Mouse (Mus musculus): ENCODE measurements at regions not wholly inside any gene's neighbourhood (a gene's known extent, or its start where the extent isn't known, plus 50 kb on each side); places are given as distances from the start of the nearest gene placed in this dataset.

DNA sequence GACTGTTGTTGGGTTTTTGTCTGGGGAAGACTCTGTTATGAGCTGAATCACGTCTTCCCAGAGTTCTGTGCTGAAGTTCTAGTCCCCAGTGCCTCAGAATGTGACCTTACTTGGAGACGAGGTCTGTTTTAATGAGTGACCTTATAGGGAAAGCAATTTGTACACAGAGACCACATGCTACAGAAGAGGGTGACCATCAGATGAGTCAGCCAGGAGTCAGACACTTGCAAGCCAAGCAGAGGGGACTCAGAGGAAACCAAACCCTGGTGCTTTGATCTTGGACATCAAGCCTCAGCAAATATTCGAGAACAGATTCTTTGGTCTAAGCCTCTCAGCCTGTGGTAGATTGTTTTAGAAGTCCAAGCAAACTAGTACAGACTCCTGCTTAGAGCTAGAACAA lies 409.9 kb downstream of the Fut8 start:
- Histone ChIP-seq H3K36me3 (replicated peaks; ENCODE audit: control insufficient read depth, insufficient read depth, low read length) (no peaks in the 10 kb centered on the region), H3K4me3 (ENCODE audit: low read depth, low read length) (no peak overlapping the region), H3K9ac (replicated peaks; ENCODE audit: low read depth, low read length) (no peak overlapping the region), H3K4me2 (ENCODE audit: low read depth, low read length) (no peak overlapping the region), H3K27me3 (ENCODE audit: control insufficient read depth, insufficient read depth, low read length) (no peaks in the 10 kb centered on the region), H3K9me3 (replicated peaks; ENCODE audit: control insufficient read depth, low read length) (no peaks in the 10 kb centered on the region), H3K4me1 (ENCODE audit: control insufficient read depth, insufficient read depth) (no peaks in the 10 kb centered on the region), H3K27ac (ENCODE audit: low read depth) (no peak overlapping the region)
- 51% methylated on average over 3 of the region's 3 CpGs for WGBS
- DNase-seq (ENCODE audit: low spot score) = no peak
- no peak for ATAC-seq (ENCODE audit: insufficient read depth, low read depth)
- TF ChIP-seq CTCF (IDR thresholded peaks at IDR 0.05; ENCODE audit: low read depth) = no peak
- no peak for TF ChIP-seq EP300 (IDR thresholded peaks at IDR 0.05; ENCODE audit: low read depth)

GRCm38 (mm10) chr12:77654282-77654681 lies 416.4 kb downstream of the Fut8 start:
- ATAC-seq (ENCODE audit: insufficient read depth, low read depth) = no peak
- no peak for DNase-seq (ENCODE audit: low spot score)
- H3K27ac ChIP-seq (ENCODE audit: low read depth) = no peak overlapping the region
- H3K4me2 ChIP-seq (ENCODE audit: low read depth, low read length) = no peak overlapping the region
- H3K36me3 ChIP-seq (replicated peaks; ENCODE audit: control insufficient read depth, insufficient read depth, low read length) = no peaks in the 10 kb centered on the region
- no peak overlapping the region for H3K4me3 ChIP-seq (ENCODE audit: low read depth, low read length)
- TF ChIP-seq EP300 (IDR thresholded peaks at IDR 0.05; ENCODE audit: low read depth) (no peak), CTCF (IDR thresholded peaks at IDR 0.05; ENCODE audit: low read depth) (no peak)
- no peak overlapping the region for H3K9ac ChIP-seq (replicated peaks; ENCODE audit: low read depth, low read length)
- 52% methylated on average over 3 of the region's 3 CpGs for WGBS
- no peaks in the 10 kb centered on the region for H3K4me1 ChIP-seq (ENCODE audit: control insufficient read depth, insufficient read depth)
- no peaks in the 10 kb centered on the region for H3K27me3 ChIP-seq (ENCODE audit: control insufficient read depth, insufficient read depth, low read length)
- H3K9me3 ChIP-seq (replicated peaks; ENCODE audit: control insufficient read depth, low read length) = no peaks in the 10 kb centered on the region

GRCm38 (mm10) chr12:77657060-77657459 lies 419.1 kb downstream of the Fut8 start:
- Histone ChIP-seq H3K4me1 (ENCODE audit: control insufficient read depth, insufficient read depth) (0 out of 2 replicates have a peak, but pooled peaks cover 3% of the 10 kb centered on the region), H3K4me3 (ENCODE audit: low read depth, low read length) (no peak overlapping the region), H3K27ac (ENCODE audit: low read depth) (no peak overlapping the region), H3K9ac (replicated peaks; ENCODE audit: low read depth, low read length) (no peak overlapping the region), H3K9me3 (replicated peaks; ENCODE audit: control insufficient read depth, low read length) (no peaks in the 10 kb centered on the region), H3K36me3 (replicated peaks; ENCODE audit: control insufficient read depth, insufficient read depth, low read length) (no peaks in the 10 kb centered on the region), H3K27me3 (ENCODE audit: control insufficient read depth, insufficient read depth, low read length) (no peaks in the 10 kb centered on the region), H3K4me2 (ENCODE audit: low read depth, low read length) (no peak overlapping the region)
- no peak for DNase-seq (ENCODE audit: low spot score)
- TF ChIP-seq EP300 (IDR thresholded peaks at IDR 0.05; ENCODE audit: low read depth) (no peak), CTCF (IDR thresholded peaks at IDR 0.05; ENCODE audit: low read depth) (no peak)
- WGBS = 85% methylated on average over 5 of the region's 5 CpGs
- no peak for ATAC-seq (ENCODE audit: insufficient read depth, low read depth)

DNA sequence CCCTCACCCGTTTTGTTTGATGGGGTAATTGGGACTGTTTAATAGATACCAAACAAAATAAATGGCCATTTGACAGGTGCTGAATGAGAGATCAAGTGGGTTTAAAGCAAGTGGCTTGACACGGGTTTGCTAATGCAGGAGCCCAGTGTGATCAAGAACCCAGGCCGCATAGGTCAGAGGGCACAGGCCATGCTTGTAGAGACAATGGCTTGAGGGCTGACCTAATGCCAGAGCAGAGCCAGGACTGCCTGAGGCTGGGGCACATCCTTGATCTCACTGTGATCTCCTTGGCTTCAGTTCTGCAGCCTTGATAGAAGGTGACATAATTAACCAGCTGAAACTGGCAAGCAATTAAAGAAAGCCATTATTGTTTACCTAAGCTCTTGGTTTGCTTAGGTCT lies 420.0 kb downstream of the Fut8 start:
- Histone ChIP-seq H3K4me2 (ENCODE audit: low read depth, low read length) (no peak overlapping the region), H3K9ac (replicated peaks; ENCODE audit: low read depth, low read length) (no peak overlapping the region), H3K4me1 (ENCODE audit: control insufficient read depth, insufficient read depth) (0 out of 2 replicates have a peak, but pooled peaks cover 3% of the 10 kb centered on the region), H3K27ac (ENCODE audit: low read depth) (no peak overlapping the region), H3K36me3 (replicated peaks; ENCODE audit: control insufficient read depth, insufficient read depth, low read length) (no peaks in the 10 kb centered on the region), H3K9me3 (replicated peaks; ENCODE audit: control insufficient read depth, low read length) (no peaks in the 10 kb centered on the region), H3K27me3 (ENCODE audit: control insufficient read depth, insufficient read depth, low read length) (no peaks in the 10 kb centered on the region), H3K4me3 (ENCODE audit: low read depth, low read length) (no peak overlapping the region)
- ATAC-seq (ENCODE audit: insufficient read depth, low read depth) (no peak), DNase-seq (ENCODE audit: low spot score) (no peak)
- 68% methylated on average over 3 of the region's 3 CpGs for WGBS
- TF ChIP-seq CTCF (IDR thresholded peaks at IDR 0.05; ENCODE audit: low read depth) (no peak), EP300 (IDR thresholded peaks at IDR 0.05; ENCODE audit: low read depth) (no peak)

DNA sequence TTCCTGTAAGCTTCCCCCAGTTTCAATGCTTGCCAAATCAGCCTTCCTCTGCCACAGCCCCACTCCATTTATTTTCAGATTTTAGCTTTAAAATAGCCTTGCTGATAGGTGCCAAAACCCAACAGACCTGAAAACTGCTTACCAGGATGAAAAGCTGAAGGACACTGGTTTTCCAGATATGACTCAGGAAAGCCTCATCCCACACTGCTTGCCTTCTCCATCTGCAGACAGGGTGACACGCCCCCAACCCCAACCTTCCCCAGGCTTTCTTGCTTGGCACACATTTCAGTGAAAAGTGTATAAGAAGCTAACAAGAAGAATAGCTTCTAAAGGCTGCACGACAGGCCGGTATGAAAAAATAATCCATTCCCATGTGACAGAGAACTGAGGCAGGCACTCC lies 425.3 kb downstream of the Fut8 start:
- Histone ChIP-seq H3K27ac (ENCODE audit: low read depth) (no peak overlapping the region), H3K27me3 (ENCODE audit: control insufficient read depth, insufficient read depth, low read length) (no peaks in the 10 kb centered on the region), H3K4me2 (ENCODE audit: low read depth, low read length) (no peak overlapping the region), H3K9me3 (replicated peaks; ENCODE audit: control insufficient read depth, low read length) (no peaks in the 10 kb centered on the region), H3K4me1 (ENCODE audit: control insufficient read depth, insufficient read depth) (0 out of 2 replicates have a peak, but pooled peaks cover 3% of the 10 kb centered on the region), H3K4me3 (ENCODE audit: low read depth, low read length) (no peak overlapping the region), H3K36me3 (replicated peaks; ENCODE audit: control insufficient read depth, insufficient read depth, low read length) (no peaks in the 10 kb centered on the region), H3K9ac (replicated peaks; ENCODE audit: low read depth, low read length) (no peak overlapping the region)
- TF ChIP-seq EP300 (IDR thresholded peaks at IDR 0.05; ENCODE audit: low read depth) (no peak), CTCF (IDR thresholded peaks at IDR 0.05; ENCODE audit: low read depth) (no peak)
- 69% methylated on average over 3 of the region's 3 CpGs for WGBS
- no peak for DNase-seq (ENCODE audit: low spot score)
- ATAC-seq (ENCODE audit: insufficient read depth, low read depth) = no peak

DNA sequence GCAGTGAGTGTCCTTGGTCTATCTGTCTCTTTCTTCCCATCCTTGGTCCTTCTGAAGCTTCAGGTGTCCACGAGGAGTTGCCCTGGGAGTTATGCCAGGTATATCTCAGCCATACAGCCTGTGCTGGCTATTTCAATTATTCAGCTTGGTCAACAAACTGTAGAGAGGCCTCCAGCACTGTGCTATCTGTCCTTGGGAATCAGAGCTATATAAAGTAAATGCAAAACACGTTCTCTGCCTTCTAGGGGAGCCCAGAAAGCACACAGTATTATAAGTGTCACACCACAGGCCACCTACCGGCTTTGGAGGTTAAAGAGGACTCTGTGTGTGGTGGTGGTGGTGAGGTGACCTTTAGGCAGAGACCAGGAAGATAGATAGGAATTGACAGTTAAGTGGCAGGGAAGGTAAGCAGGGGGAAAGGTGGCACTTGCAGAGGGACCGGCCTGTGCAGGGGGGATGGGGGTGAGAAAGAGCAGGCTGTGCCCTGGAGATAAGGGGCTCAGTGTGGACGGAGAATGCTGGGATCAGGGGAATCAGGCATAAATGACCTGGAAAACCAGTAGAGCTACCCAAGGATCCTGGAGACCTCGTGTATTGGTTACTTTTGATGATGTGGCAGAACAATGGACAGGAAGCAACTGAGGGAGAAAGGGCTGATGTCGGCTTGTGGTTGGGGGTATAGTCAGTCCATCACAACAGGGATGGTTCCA lies 425.9 kb downstream of the Fut8 start:
- no peaks in the 10 kb centered on the region for H3K27me3 ChIP-seq (ENCODE audit: control insufficient read depth, insufficient read depth, low read length)
- no peak overlapping the region for H3K27ac ChIP-seq (ENCODE audit: low read depth)
- no peak overlapping the region for H3K4me3 ChIP-seq (ENCODE audit: low read depth, low read length)
- WGBS = 30% methylated on average over 7 of the region's 7 CpGs
- H3K36me3 ChIP-seq (replicated peaks; ENCODE audit: control insufficient read depth, insufficient read depth, low read length) = no peaks in the 10 kb centered on the region
- no peak for TF ChIP-seq CTCF (IDR thresholded peaks at IDR 0.05; ENCODE audit: low read depth)
- no peak for TF ChIP-seq EP300 (IDR thresholded peaks at IDR 0.05; ENCODE audit: low read depth)
- H3K9ac ChIP-seq (replicated peaks; ENCODE audit: low read depth, low read length) = no peak overlapping the region
- ATAC-seq (ENCODE audit: insufficient read depth, low read depth) (no peak), DNase-seq (ENCODE audit: low spot score) (no peak)
- no peaks in the 10 kb centered on the region for H3K9me3 ChIP-seq (replicated peaks; ENCODE audit: control insufficient read depth, low read length)
- H3K4me2 ChIP-seq (ENCODE audit: low read depth, low read length) = no peak overlapping the region
- H3K4me1 ChIP-seq (ENCODE audit: control insufficient read depth, insufficient read depth) = 0 out of 2 replicates have a peak, but pooled peaks cover 3% of the 10 kb centered on the region

Data from heart, postnatal 0 days (tissue).